Mouse (Mus musculus) bone marrow macrophage, adult 2 months (primary cell): ENCODE results near the gene Ucn. TPM values are rescaled to one million over a fixed set of nuclear protein-coding genes. Genes with fewer than 3 reads are reported as not detected.

Experiments
- H3K27ac ChIP-seq: 2 replicates; pipeline ENCODE4 v1.5.1; 2012; ENCODE audit warnings: low read depth, low read length; ENCODE audit not compliant: insufficient read depth
- H3K4me1 ChIP-seq: 2 replicates; pipeline ENCODE4 v1.6.1; 2012; ENCODE audit warnings: low read length; ENCODE audit not compliant: control insufficient read depth, insufficient read depth
- H3K4me3 ChIP-seq: 2 replicates; pipeline ENCODE4 v1.5.1; 2012; ENCODE audit warnings: mild to moderate bottlenecking, low read length, moderate library complexity; ENCODE audit not compliant: insufficient read depth
- CTCF ChIP-seq: IDR thresholded peaks from 2 replicates; pipeline ENCODE4 v1.5.1; 2012; ENCODE audit warnings: low read depth, mild to moderate bottlenecking, low read length, moderate library complexity
- POLR2A ChIP-seq: IDR thresholded peaks from 2 replicates; pipeline ENCODE4 v1.6.1; 2012; ENCODE audit warnings: mild to moderate bottlenecking, low read depth, low read length, borderline replicate concordance
- polyA plus RNA-seq: library from polyadenylated mRNA; stranded (reverse); fragments of >200 nt; gene quantifications from 2 replicates; pipeline ENCODE4 v1.2.4, GENCODE M21; 2012; ENCODE audit not compliant: missing spikeins, insufficient read depth, insufficient read length

The Ucn gene
- polyA plus RNA-seq, 1 experiment: not detected

DNA sequence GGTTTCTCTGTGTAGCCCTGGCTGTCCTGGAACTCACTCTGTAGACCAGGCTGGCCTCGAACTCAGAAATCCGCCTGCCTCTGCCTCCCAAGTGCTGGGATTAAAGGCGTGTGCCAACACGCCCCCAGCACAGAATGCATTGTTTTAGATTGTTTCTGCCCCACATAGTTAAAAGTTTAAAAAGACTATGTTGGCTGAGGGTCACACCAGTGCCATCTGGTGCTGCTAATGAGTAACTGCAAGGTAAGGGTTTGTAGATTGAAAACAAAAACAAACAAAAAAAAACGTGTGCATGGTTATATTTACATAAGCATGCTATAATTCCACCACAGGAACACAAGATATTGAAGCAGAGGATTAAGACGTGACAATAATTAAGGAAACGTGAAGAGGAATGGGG lies 27.8 kb downstream of the Ucn start:
- Histone ChIP-seq H3K4me1 (no peaks in the 10 kb centered on the region), H3K4me3 (no peak overlapping the region), H3K27ac (no peak overlapping the region)
- TF ChIP-seq POLR2A (no peak), CTCF (no peak)

DNA sequence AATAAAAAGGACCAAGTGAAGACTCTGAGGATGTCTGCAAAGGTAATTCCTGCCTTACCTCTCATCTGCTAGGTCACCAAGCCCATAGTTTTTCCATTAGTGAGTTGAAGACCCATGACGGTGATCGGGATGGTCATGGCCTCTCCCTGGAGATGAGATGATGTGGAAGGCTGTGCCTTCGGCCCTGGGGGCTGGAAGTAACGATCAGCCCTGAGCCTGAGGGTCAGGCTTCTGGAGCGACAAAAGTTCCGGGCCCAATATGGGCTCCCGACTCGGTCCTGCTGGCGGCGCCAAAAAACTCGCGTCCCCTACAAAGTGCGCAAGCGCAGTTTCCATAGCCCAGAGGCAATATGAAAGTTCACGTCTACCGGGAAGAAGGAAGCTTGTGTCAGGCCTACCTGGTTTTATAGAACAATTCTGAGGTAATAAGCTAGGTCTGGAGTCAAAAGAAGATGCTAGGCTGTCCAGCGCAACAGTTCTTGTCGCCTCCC lies 30.6 kb downstream of the Ucn start, which contains the start of gene Slc30a3:
Slc30a3 (minus strand) TSS at position 238 of the 491 bp plus-strand sequence.
- H3K27ac ChIP-seq: no peak within 1 kb of the TSS
- H3K4me1 ChIP-seq: no peaks in the 10 kb centered on the region
- H3K4me3 ChIP-seq: no peak within 1 kb of the TSS
- TF ChIP-seq POLR2A (no peak), CTCF (no peak)

DNA sequence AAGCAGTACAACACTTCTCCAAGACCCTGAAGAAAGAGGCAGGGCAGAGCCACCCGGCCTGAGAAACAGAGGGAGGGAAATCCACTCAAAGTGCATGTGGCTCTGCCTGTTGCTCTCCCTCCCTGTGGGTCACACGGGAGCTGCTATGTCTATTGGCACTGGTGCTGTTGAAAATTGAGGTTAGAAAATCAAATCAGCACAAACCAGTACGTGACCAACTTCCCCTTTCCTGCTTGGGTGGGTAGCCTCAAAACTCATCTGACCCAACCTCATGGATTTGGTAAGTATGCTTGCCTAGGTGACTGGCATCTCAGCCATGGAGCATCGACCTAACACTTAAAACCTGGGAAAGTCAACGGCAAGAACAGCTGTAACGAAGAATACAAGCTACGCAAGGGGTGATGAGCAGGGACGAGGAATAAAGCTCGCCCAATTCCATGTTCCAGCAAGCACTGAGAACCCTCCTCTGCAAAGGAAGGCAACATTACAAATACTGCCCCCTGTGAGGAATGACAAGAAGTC lies 32.8 kb downstream of the Ucn start, which contains the start of gene Dnajc5g:
Dnajc5g (plus strand) TSS at position 472 of the 522 bp plus-strand sequence.
- Histone ChIP-seq H3K27ac (no peak within 1 kb of the TSS), H3K4me1 (no peaks in the 10 kb centered on the region), H3K4me3 (no peak within 1 kb of the TSS)
- TF ChIP-seq CTCF: no peak
- TF ChIP-seq POLR2A: no peak

DNA sequence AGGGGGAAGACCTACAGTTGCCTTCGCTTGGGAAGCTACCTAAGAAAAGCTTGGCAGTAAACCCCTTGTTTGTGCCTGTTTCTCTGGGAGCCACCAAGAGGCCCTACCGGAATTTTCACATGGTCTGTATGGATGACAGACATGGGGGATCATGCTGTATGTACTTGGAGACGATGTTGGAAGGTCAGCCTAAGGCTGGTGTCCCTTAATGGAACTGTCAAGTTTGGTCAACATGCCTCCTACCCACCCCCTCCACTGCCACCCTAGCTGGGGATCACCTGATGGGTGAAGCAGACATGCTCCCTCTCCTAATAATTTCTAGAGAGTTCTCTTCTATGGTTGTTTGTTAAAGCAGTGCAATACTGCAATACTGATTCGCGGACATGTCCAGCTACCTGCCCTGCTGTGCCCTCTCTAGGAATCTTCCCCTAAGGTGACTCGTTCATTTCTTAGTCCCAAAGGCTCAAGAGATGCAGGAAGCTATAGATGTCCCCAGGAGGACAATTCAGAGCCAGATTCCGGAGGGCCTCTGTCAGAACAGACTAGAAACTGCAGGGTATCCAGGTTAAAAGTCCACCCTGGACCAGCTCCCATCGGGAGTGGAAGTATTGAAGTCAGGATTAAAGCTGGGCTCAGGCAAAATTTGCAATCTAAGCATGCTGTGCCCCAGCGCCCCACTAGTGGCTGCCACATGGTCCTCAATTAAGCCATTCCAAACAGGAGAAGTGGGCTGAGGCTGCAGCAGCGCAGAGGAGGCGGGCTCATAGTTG lies 42.7 kb downstream of the Ucn start:
- Histone ChIP-seq H3K27ac (no peak overlapping the region), H3K4me3 (peak overlapping the region; percentile 50), H3K4me1 (peaks cover 2% of the 10 kb centered on the region; the same call in 1 of the 2 replicates)
- TF ChIP-seq POLR2A (no peak), CTCF (no peak)

DNA sequence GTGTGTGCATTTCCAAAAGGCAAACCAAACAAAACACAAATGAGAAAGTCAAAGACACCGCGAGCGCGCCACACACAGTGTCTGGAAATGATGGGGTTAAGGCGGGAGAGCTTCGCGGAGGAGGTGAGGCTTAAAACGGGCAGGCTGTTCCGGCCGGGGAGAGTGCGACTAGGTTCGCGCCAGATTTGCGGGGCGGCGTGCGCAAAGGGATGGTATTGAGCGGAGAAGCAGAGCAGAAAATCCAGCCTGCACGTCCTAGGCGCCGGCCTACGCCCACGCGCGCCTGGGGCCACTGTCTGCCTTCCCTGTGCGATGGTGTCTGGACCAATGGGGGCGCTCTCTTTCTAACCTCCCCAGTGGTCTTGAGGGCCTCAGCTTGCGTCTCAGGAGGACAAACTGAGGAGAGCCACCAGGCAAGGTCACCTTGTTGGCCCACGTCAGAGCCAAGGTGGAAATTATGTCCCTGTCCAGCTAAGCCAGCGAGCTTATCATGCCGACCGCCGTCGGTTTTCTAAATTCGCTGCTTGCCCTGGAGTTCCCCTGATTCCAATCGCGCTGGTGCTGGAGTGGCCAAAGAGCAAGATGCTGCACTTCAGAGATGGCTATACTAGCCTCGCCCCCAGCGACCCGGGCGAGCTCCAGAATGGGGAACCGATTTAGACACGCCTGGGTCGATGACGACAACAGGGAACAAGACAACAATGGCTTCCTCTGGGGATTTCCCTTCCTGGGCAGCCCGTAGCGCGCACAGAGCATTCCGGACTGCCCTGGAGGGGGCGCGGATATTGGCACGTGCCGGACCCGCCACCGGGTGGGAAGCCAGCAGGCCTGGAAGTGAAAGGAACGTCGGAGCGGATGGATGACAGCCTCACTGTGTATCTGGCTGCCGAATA lies 43.6 kb downstream of the Ucn start:
- Histone ChIP-seq H3K4me1 (peaks cover 2% of the 10 kb centered on the region; the same call in 1 of the 2 replicates), H3K27ac (no peak overlapping the region), H3K4me3 (peak overlapping the region; percentile 50)
- TF ChIP-seq CTCF (no peak), POLR2A (no peak)

DNA sequence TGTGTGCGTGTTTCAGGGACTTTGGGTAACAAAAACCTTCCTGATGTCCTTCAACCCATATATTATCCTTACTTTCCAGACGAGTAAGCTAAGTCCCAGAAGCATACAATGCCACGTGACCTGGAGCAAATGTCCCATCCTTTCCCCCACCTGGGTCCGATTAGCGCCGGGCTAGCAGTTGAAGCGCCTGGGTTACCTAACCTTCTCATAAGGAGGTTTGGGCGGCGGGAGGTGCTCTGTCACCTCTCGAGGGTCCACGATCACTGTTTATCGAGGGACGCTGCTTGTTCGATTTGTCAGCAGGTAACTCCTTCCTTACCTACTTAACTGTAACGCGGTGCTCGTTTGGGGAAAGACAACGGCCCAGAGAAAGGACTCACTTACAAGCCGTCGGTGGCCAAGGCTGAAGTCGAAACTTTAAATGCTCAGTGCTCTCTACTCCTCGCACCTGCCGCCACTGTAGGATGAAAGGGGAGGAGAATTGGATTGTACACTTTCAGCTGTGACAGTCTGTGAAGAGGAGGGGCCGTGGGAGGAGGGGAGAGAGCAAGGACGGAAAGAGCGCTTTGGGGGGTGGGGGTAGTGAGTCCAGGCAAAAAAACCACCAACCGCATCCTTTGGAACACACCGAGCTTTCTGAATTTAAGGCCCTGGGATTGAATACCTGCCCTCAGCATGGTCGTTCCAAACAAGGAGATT lies 44.4 kb downstream of the Ucn start:
- H3K4me1 ChIP-seq: peaks cover 2% of the 10 kb centered on the region; the same call in 1 of the 2 replicates
- no peak overlapping the region for H3K27ac ChIP-seq
- no peak for TF ChIP-seq POLR2A
- H3K4me3 ChIP-seq: peak overlapping the region; percentile 33

DNA sequence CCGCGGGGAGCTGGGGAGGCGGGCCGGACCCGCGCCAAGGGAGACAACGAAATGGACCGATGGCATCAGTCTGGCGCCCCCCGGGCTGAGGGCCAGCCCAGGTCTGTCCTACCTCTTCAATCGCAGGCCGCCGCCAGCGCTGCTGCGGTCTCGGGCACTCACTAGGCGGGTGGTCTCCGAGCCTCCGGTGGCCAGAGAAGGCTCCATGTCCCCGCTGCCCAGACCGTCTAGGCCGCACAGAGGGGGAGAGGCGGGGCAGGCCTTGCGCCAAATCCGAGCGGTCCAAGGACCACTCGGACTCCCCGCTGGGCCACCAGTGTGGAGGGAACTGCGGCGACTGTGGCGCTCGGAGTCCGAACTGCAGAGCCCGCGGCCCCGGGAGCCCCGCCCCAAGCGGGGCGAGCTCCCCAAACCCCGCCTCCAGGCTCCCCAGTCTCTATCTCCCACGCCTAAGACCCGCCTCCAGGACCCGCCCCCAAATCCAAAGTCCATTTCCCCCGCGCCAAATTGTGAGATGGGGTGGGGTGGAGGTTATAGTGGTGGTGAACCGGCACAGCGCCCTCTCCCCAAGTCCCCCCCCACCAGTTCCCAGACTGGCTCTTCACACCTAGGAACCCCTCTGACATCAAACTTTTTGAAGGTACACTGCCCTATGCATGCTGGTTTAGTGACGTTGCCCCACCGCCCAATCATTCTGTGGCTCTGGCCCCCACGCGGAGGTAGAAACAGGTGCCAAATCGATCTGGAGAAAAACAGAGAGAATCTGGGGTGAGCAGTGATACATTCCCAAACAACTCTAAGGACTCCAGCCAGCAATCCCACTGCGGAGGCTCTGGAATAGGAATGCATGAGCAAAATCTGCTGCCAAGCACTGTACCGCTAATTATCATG lies 45.2 kb downstream of the Ucn start:
- Histone ChIP-seq H3K4me1 (peaks cover 2% of the 10 kb centered on the region; the same call in 1 of the 2 replicates), H3K27ac (no peak overlapping the region), H3K4me3 (no peak overlapping the region)
- TF ChIP-seq CTCF: no peak

DNA sequence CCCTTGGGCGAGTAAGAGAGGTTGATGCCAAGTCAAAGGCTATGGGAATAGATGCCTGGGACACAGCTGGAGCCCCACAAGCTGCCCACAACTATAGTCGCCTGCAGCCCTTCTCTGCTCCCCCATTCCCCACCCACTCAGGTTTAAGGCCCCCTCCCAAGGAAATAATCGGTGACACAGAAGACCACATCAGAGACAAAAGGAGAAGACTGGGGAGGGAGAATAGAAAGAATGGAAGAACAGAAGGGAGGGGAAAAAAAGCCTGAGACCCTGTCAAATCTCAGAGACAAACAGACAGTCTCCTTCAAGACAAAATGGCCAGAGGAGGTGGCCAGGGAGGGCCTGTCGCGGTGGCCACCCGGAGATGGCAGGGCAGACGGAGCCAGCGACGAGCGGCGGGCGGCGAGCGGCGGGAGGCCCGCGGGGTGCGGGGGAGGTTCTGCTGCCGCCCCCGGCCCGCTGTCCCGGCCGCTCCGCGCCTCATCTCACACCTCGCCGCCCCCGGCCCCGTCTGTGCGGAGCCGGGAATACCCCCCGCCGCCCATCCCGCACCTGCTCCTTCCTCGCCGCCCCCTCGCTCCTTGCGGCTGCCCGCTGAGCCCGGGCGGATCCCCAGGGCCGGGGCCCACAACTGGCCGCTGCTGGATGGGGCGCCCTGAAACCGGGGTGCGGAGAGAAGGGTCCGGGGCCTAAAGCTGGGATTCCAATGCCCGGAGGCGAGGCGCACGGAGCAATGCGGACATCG lies 46.2 kb downstream of the Ucn start:
- Histone ChIP-seq H3K27ac (no peak overlapping the region), H3K4me3 (no peak overlapping the region), H3K4me1 (peaks cover 2% of the 10 kb centered on the region; the same call in 1 of the 2 replicates)
- TF ChIP-seq CTCF (no peak), POLR2A (no peak)

Other genes starting within 250 kb of the Ucn start
- gene Ost4, start 231.0 kb downstream of the Ucn start, polyA plus RNA-seq: 317 and 358 TPM in 2 replicates
- 29.1 and 37.2 TPM in 2 replicates for gene Emilin1, start 225.4 kb downstream of the Ucn start, polyA plus RNA-seq
- 29.8 and 38.9 TPM in 2 replicates for gene Khk, start 217.4 kb downstream of the Ucn start, polyA plus RNA-seq
- gene Cgref1, start 193.2 kb downstream of the Ucn start, polyA plus RNA-seq: not detected in 2 replicates
- gene Preb, start 178.5 kb downstream of the Ucn start, polyA plus RNA-seq: 131 and 140 TPM in 2 replicates
- gene Tcf23, start 170.2 kb downstream of the Ucn start, polyA plus RNA-seq: not detected in 2 replicates
- gene Atraid, start 90.5 kb downstream of the Ucn start, polyA plus RNA-seq: 114 and 133 TPM in 2 replicates
- 5.5 and 7.5 TPM in 2 replicates for gene Slc5a6, start 89.9 kb downstream of the Ucn start, polyA plus RNA-seq
- 4.2 and 4.6 TPM in 2 replicates for gene Cad, start 84.0 kb downstream of the Ucn start, polyA plus RNA-seq
- not detected in 2 replicates for gene Dnajc5g, start 32.5 kb downstream of the Ucn start, polyA plus RNA-seq
- gene Slc30a3, start 30.6 kb downstream of the Ucn start, polyA plus RNA-seq: not detected in 2 replicates
- gene Trim54, start 22.1 kb downstream of the Ucn start, polyA plus RNA-seq: not detected in 2 replicates
- 75.0 and 75.3 TPM in 2 replicates for gene Mpv17, start 15.4 kb upstream of the Ucn start, polyA plus RNA-seq
- gene Gm29609, start 41.1 kb upstream of the Ucn start, polyA plus RNA-seq: 0.93 and 2.7 TPM in 2 replicates
- 80.4 and 90.2 TPM in 2 replicates for gene Gtf3c2, start 41.3 kb upstream of the Ucn start, polyA plus RNA-seq
- gene Snx17, start 54.4 kb upstream of the Ucn start, polyA plus RNA-seq: 80.3 and 85.8 TPM in 2 replicates
- gene Eif2b4, start 54.6 kb upstream of the Ucn start, polyA plus RNA-seq: 28.3 and 28.9 TPM in 2 replicates
- gene Zfp513, start 63.5 kb upstream of the Ucn start, polyA plus RNA-seq: 32.3 and 33.1 TPM in 2 replicates
- 61.2 and 67.7 TPM in 2 replicates for gene Ppm1g, start 81.9 kb upstream of the Ucn start, polyA plus RNA-seq
- gene Nrbp1, start 102.0 kb upstream of the Ucn start, polyA plus RNA-seq: 84.1 and 85.8 TPM in 2 replicates
- gene Gm9970, start 102.4 kb upstream of the Ucn start, polyA plus RNA-seq: not detected in 2 replicates
- gene Krtcap3, start 112.9 kb upstream of the Ucn start, polyA plus RNA-seq: 4.6 and 8.3 TPM in 2 replicates
- gene Ift172, start 152.3 kb upstream of the Ucn start, polyA plus RNA-seq: 36.9 and 45.0 TPM in 2 replicates
- gene Fndc4, start 157.3 kb upstream of the Ucn start, polyA plus RNA-seq: not detected in 2 replicates
- gene Gckr, start 158.6 kb upstream of the Ucn start, polyA plus RNA-seq: not detected in 2 replicates